Mouse (Mus musculus) CD4-positive naive resting alpha-beta T cell, adult 57 days (primary cell): Measurements from ENCODE around the gene Gm4312. TPM values are rescaled to one million over a fixed set of nuclear protein-coding genes. Genes with fewer than 3 reads are reported as not detected.

Experiments
- total RNA-seq: library from RNA; stranded (reverse); gene quantifications from one replicate; pipeline ENCODE4 v1.2.4, GENCODE M21; 2023

Gm4312 gene
- not detected for total RNA-seq

GRCm38 (mm10) chr10:100382460-100382859 is at the start of gene Gm4312:
Gm4312 (minus strand) TSS chr10:100382560.

DNA sequence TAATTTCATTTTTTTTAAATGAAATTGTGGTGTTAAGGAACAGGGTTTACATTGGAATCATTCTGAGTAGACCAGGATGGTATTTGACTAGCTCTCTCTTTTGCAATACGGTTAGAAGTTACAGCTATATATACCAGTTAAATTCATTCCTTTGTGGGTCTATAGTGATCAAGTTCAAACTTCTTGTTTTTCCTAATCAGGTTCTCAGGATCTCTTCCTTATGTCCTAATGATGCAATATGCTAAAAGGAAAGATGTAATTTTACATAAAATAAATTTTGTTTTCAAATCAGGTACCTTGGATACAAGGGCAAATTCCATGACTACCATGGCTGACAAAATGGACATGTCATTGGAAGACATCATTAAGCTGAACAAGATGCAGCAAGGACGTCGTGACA is 21.3 kb downstream of the Gm4312 start, which contains the start of gene Gm4307:
Gene Gm4307, plus strand, starts transcription at position 301 of the 400 bp plus-strand sequence.

GRCm38 (mm10) chr10:100350793-100351192 is 31.6 kb downstream of the Gm4312 start, which contains the start of gene Gm4305:
Gm4305 (plus strand) TSS chr10:100351093.

DNA sequence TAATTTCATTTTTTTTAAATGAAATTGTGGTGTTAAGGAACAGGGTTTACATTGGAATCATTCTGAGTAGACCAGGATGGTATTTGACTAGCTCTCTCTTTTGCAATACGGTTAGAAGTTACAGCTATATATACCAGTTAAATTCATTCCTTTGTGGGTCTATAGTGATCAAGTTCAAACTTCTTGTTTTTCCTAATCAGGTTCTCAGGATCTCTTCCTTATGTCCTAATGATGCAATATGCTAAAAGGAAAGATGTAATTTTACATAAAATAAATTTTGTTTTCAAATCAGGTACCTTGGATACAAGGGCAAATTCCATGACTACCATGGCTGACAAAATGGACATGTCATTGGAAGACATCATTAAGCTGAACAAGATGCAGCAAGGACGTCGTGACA is 36.7 kb downstream of the Gm4312 start, which contains the start of gene Gm4303:
Gene Gm4303, plus strand, starts transcription at position 301 of the 400 bp plus-strand sequence.

GRCm38 (mm10) chr10:100340536-100340935 is 41.8 kb downstream of the Gm4312 start, which contains the start of gene Gm4302:
Gm4302 (plus strand) TSS chr10:100340836.

GRCm38 (mm10) chr10:100335376-100335775 is 47.0 kb downstream of the Gm4312 start, which contains the start of gene Gm4301:
Gm4301 (plus strand) TSS chr10:100335676.

Other genes starting within 250 kb of the Gm4312 start
- gene Gm4301, start 46.9 kb downstream of the Gm4312 start, total RNA-seq = not detected
- not detected for gene Gm4302, start 41.7 kb downstream of the Gm4312 start, total RNA-seq
- not detected for gene Gm4303, start 36.6 kb downstream of the Gm4312 start, total RNA-seq
- gene Gm4305, start 31.5 kb downstream of the Gm4312 start, total RNA-seq = not detected
- gene Gm4307, start 21.2 kb downstream of the Gm4312 start, total RNA-seq = not detected
- gene Tmtc3, start 104.8 kb upstream of the Gm4312 start, total RNA-seq = 0.86 TPM
- gene Cep290, start 105.0 kb upstream of the Gm4312 start, total RNA-seq = 1.5 TPM
- gene 4930430F08Rik, start 207.9 kb upstream of the Gm4312 start, total RNA-seq = 5.2 TPM
- gene 1700017N19Rik, start 207.9 kb upstream of the Gm4312 start, total RNA-seq = not detected